In genomic region chr9:102701042-102701441, GRCm38 (mm10) we compare ENCODE assay signal across 21 mouse cellular contexts. TPM values are rescaled to one million over a fixed set of nuclear protein-coding genes. Genes with fewer than 3 reads are reported as not detected.
DNase-seq lines count a peak whose midpoint lies in the region; ATAC-seq and TF ChIP-seq lines count a peak whose summit lies in the region.
"Had no signal": no experiment of that assay in that cellular context is flagged by ENCODE, and none has a peak within 500 bp of the region (broad histone marks: within the 10 kb centered on the region; RNA-seq: fewer than 3 reads in every experiment).

No protein-coding gene starts in this region.

- H3K9me3 ChIP-seq in embryonic facial prominence, embryonic 14.5 days (ENCODE audit: control insufficient read depth, low read length) = 0 out of 2 replicates have a peak, but pooled peaks cover 7% of the 10 kb centered on the region
- H3K9me3 ChIP-seq in embryonic facial prominence, embryonic 15.5 days (replicated peaks) = no peaks in the 10 kb centered on the region
- H3K9me3 ChIP-seq in lung, embryonic 14.5 days (ENCODE audit: low read depth, low read length) = no peaks in the 10 kb centered on the region; the same call in 1 of the 2 replicates
- H3K9me3 ChIP-seq in heart, embryonic 11.5 days (replicated peaks; ENCODE audit: control insufficient read depth, low read length) = no peaks in the 10 kb centered on the region
- H3K9me3 ChIP-seq: neural tube, embryonic 13.5 days had no signal

- H3K27ac ChIP-seq in embryonic facial prominence, embryonic 14.5 days (replicated peaks; ENCODE audit: low read depth, low read length) = peak overlapping the region; percentile 61
- peak overlapping the region; percentile 36; the same call in 1 of the 2 replicates for H3K27ac ChIP-seq in embryonic facial prominence, embryonic 15.5 days (replicated peaks)
- H3K27ac ChIP-seq in lung, embryonic 14.5 days (ENCODE audit: low read depth) = peak overlapping the region; percentile 71
- no peak overlapping the region for H3K27ac ChIP-seq in heart, embryonic 11.5 days (ENCODE audit: low read depth, low read length)
- H3K27ac ChIP-seq: forebrain, embryonic 15.5 days; neural tube, embryonic 13.5 days had no signal

- H3K27me3 ChIP-seq in embryonic facial prominence, embryonic 14.5 days (replicated peaks; ENCODE audit: control insufficient read depth, insufficient read depth, low read length) = no peaks in the 10 kb centered on the region
- H3K27me3 ChIP-seq in embryonic facial prominence, embryonic 15.5 days = no peaks in the 10 kb centered on the region
- no peaks in the 10 kb centered on the region for H3K27me3 ChIP-seq in lung, embryonic 14.5 days (ENCODE audit: insufficient read depth, low read length)
- H3K27me3 ChIP-seq in heart, embryonic 11.5 days (ENCODE audit: control insufficient read depth, insufficient read depth, low read length) = no peaks in the 10 kb centered on the region
- H3K27me3 ChIP-seq: forebrain, embryonic 15.5 days; neural tube, embryonic 13.5 days had no signal

- H3K4me1 ChIP-seq in embryonic facial prominence, embryonic 14.5 days (ENCODE audit: control insufficient read depth, insufficient read depth, low read length) = peaks cover 3% of the 10 kb centered on the region; the same call in 1 of the 2 replicates
- H3K4me1 ChIP-seq in embryonic facial prominence, embryonic 15.5 days = no peaks in the 10 kb centered on the region
- H3K4me1 ChIP-seq in lung, embryonic 14.5 days (ENCODE audit: insufficient read depth) = no peaks in the 10 kb centered on the region
- peaks cover 2% of the 10 kb centered on the region for H3K4me1 ChIP-seq in heart, embryonic 11.5 days (ENCODE audit: control insufficient read depth, insufficient read depth, low read length)
- H3K4me1 ChIP-seq: forebrain, embryonic 15.5 days; neural tube, embryonic 13.5 days had no signal

- no peak overlapping the region for H3K4me2 ChIP-seq in embryonic facial prominence, embryonic 14.5 days (ENCODE audit: low read depth, low read length)
- no peak overlapping the region for H3K4me2 ChIP-seq in embryonic facial prominence, embryonic 15.5 days (replicated peaks)
- H3K4me2 ChIP-seq in lung, embryonic 14.5 days = no peak overlapping the region
- no peak overlapping the region for H3K4me2 ChIP-seq in heart, embryonic 11.5 days
- H3K4me2 ChIP-seq: forebrain, embryonic 15.5 days; neural tube, embryonic 13.5 days had no signal

- no peaks in the 10 kb centered on the region for H3K36me3 ChIP-seq in embryonic facial prominence, embryonic 14.5 days (ENCODE audit: control insufficient read depth, insufficient read depth, low read length)
- H3K36me3 ChIP-seq in embryonic facial prominence, embryonic 15.5 days = no peaks in the 10 kb centered on the region
- H3K36me3 ChIP-seq in lung, embryonic 14.5 days (ENCODE audit: insufficient read depth) = no peaks in the 10 kb centered on the region
- H3K36me3 ChIP-seq in heart, embryonic 11.5 days (ENCODE audit: control insufficient read depth, insufficient read depth, low read length) = no peaks in the 10 kb centered on the region
- H3K36me3 ChIP-seq: forebrain, embryonic 15.5 days; neural tube, embryonic 13.5 days had no signal

- no peak for ATAC-seq in embryonic facial prominence, embryonic 14.5 days (ENCODE audit: low read depth)
- ATAC-seq in embryonic facial prominence, embryonic 15.5 days (ENCODE audit: insufficient number of reproducible peaks, low FRiP score, low TSS enrichment, low read depth) = no peak
- no peak for ATAC-seq in lung, embryonic 14.5 days (ENCODE audit: insufficient read depth)
- no peak for ATAC-seq in heart, embryonic 11.5 days (replicated peaks; ENCODE audit: insufficient number of reproducible peaks, low FRiP score, low TSS enrichment)
- ATAC-seq: forebrain, embryonic 15.5 days; hindbrain, embryonic 16.5 days; intestine, embryonic 16.5 days had no signal

- no peak overlapping the region for H3K4me3 ChIP-seq in embryonic facial prominence, embryonic 14.5 days (ENCODE audit: low read depth, low read length)
- no peak overlapping the region for H3K4me3 ChIP-seq in embryonic facial prominence, embryonic 15.5 days (replicated peaks)
- no peak overlapping the region for H3K4me3 ChIP-seq in lung, embryonic 14.5 days (ENCODE audit: low read depth, low read length)
- no peak overlapping the region for H3K4me3 ChIP-seq in heart, embryonic 11.5 days (ENCODE audit: low read depth, low read length)
- H3K4me3 ChIP-seq: forebrain, embryonic 15.5 days; megakaryocyte, embryonic 14.5 days; neural tube, embryonic 13.5 days had no signal

- WGBS in embryonic facial prominence, embryonic 14.5 days = 78% methylated on average over 6 of the region's 6 CpGs
- 78% methylated on average over 6 of the region's 6 CpGs for WGBS in embryonic facial prominence, embryonic 15.5 days
- 64% methylated on average over 6 of the region's 6 CpGs for WGBS in lung, embryonic 14.5 days
- WGBS in heart, embryonic 11.5 days (ENCODE audit: insufficient replicate concordance) = 84% methylated on average over 6 of the region's 6 CpGs

- no peak for TF ChIP-seq CTCF in lung, embryonic 14.5 days (IDR thresholded peaks at IDR 0.05; ENCODE audit: low read depth)

- H3K9ac ChIP-seq in embryonic facial prominence, embryonic 14.5 days (ENCODE audit: low read depth, low read length) = no peak overlapping the region
- H3K9ac ChIP-seq in embryonic facial prominence, embryonic 15.5 days = no peak overlapping the region
- H3K9ac ChIP-seq in lung, embryonic 14.5 days = no peak overlapping the region
- no peak overlapping the region for H3K9ac ChIP-seq in heart, embryonic 11.5 days (ENCODE audit: low read depth, low read length)
- H3K9ac ChIP-seq: forebrain, embryonic 15.5 days; neural tube, embryonic 13.5 days had no signal

- no peak for DNase-seq in embryonic facial prominence, embryonic 14.5 days (ENCODE audit: low spot score)
- no peak for DNase-seq in lung, embryonic 14.5 days
- peak; percentile 73 for DNase-seq in lung, postnatal 25 days (ENCODE audit: low spot score)
- no peak for DNase-seq in urinary bladder, adult 18-20 months (ENCODE audit: low spot score in 2 of 2)
- DNase-seq in neural tube, embryonic 10.5 days (ENCODE audit: extremely low spot score, low spot score) = no peak
- DNase-seq: adrenal gland, adult 8-10 months; cerebellum, adult 11-12 months; cerebellum, postnatal 25 days; heart, postnatal 4 days; kidney, postnatal 4 days; midbrain, embryonic 14.5 days; right cerebral cortex, adult 18-20 months; right cerebral cortex, postnatal 4 days; thymus, postnatal 25 days had no signal

RNA-seq across cellular contexts. Expression of gene Amotl2, which starts 15.4 kb away (rescaled TPM):
- polyA plus RNA-seq in embryonic facial prominence, embryonic 14.5 days (2014; fragmentation: Nextera tagmentation; extraction: Ambion mirVana) = 44.5 and 48.1 TPM in 2 replicates
- polyA plus RNA-seq in embryonic facial prominence, embryonic 15.5 days (2015; fragmentation: Nextera tagmentation; extraction: Ambion mirVana) = 53.6 and 53.7 TPM in 2 replicates
- 40.3 and 49.4 TPM in 2 replicates for polyA plus RNA-seq in lung, embryonic 14.5 days (2014; fragmentation: Nextera tagmentation; extraction: Ambion mirVana)
- polyA plus RNA-seq in heart, embryonic 11.5 days (2014; fragmentation: Nextera tagmentation; extraction: Ambion mirVana) = 28.7 and 33.7 TPM in 2 replicates
